Mouse (Mus musculus): ENCODE results near the gene Pak4.

- TF ChIP-seq FOSL1 (IDR thresholded peaks at IDR 0.05; ENCODE audit: insufficient read depth, low read length, poor library complexity, severe bottlenecking) (no peak), CTCF (IDR thresholded peaks at IDR 0.05; ENCODE audit: control insufficient read depth, insufficient read depth, insufficient read length) (no peak)
Observed at GRCm38 (mm10) chr7:28557069-28557468, 40.9 kb downstream of the Pak4 start.
